Mouse (Mus musculus) heart, embryonic 14.5 days (tissue): ENCODE results near the gene Mmgt2. TPM values are rescaled to one million over a fixed set of nuclear protein-coding genes. Genes with fewer than 3 reads are reported as not detected.

Source experiments
- ATAC-seq: fragments of 200-750 bp; cut with Nextera tagmentation; 2 replicates; pipeline ENCODE4 v1.8.0; 2017; ENCODE audit warnings: low read depth, moderate TSS enrichment; ENCODE audit not compliant: insufficient number of reproducible peaks, insufficient read depth, low FRiP score
- H3K27ac ChIP-seq, 2 experiments: fragments of 200-500 bp in 1 of 2; fragments of 300-500 bp in 1 of 2; sonication (generic) in 1 of 2; replicated peaks in 1 of 2; 2 replicates each; pipeline ENCODE4 v1.5.1; 2012 to 2014; ENCODE audit warnings: low read depth in 2 of 2, low read length in 2 of 2, control low read depth in 1 of 2, mild to moderate bottlenecking in 1 of 2, mixed read lengths in 1 of 2; ENCODE audit not compliant: control insufficient read depth in 1 of 2, insufficient read depth in 1 of 2
- H3K27me3 ChIP-seq: fragments of 300-500 bp; sonication (generic); 2 replicates; pipeline ENCODE4 v1.6.1; 2014; ENCODE audit warnings: mild to moderate bottlenecking, low read length, control low read depth; ENCODE audit not compliant: control insufficient read depth, insufficient read depth
- H3K36me3 ChIP-seq: fragments of 300-500 bp; sonication (generic); 2 replicates; pipeline ENCODE4 v1.6.1; 2014; ENCODE audit warnings: mild to moderate bottlenecking, control low read depth, low read length, mixed read lengths; ENCODE audit not compliant: control insufficient read depth, insufficient read depth
- H3K4me1 ChIP-seq, 2 experiments: fragments of 200-500 bp in 1 of 2; fragments of 300-500 bp in 1 of 2; sonication (generic) in 1 of 2; 2 replicates each; pipeline ENCODE4 v1.6.1; 2012 to 2014; ENCODE audit warnings: low read length in 2 of 2, control low read depth in 1 of 2, mixed read lengths in 1 of 2; ENCODE audit not compliant: control insufficient read depth in 2 of 2, insufficient read depth in 2 of 2
- H3K4me2 ChIP-seq: fragments of 300-500 bp; sonication (generic); 2 replicates; pipeline ENCODE4 v1.6.1; 2014; ENCODE audit warnings: mild to moderate bottlenecking, low read length
- H3K4me3 ChIP-seq, 2 experiments: fragments of 200-500 bp in 1 of 2; fragments of 300-500 bp in 1 of 2; sonication (generic) in 1 of 2; 2 replicates each; pipeline ENCODE4 v1.5.1; 2012 to 2014; ENCODE audit warnings: low read length in 2 of 2, mild to moderate bottlenecking in 2 of 2, control low read depth in 1 of 2, low read depth in 1 of 2, moderate library complexity in 1 of 2; ENCODE audit not compliant: control insufficient read depth in 1 of 2, insufficient read depth in 1 of 2
- H3K9ac ChIP-seq: fragments of 300-500 bp; sonication (generic); 2 replicates; pipeline ENCODE4 v1.6.1; 2014; ENCODE audit warnings: mild to moderate bottlenecking, low read length
- H3K9me3 ChIP-seq: fragments of 300-500 bp; sonication (generic); 2 replicates; pipeline ENCODE4 v1.6.1; 2016; ENCODE audit warnings: low read length, control low read depth; ENCODE audit not compliant: control insufficient read depth
- WGBS: fragments of 180-500 bp; shearing (Covaris S2); extraction: QIAGEN DNeasy Blood & Tissue Kit; methylation state at CpG from one replicate; pipeline ENCODE4 v1.1.7; 2014; 5-methylcytosine and 5-hydroxymethylcytosine counted together
- polyA plus RNA-seq: library from polyadenylated mRNA; unstranded; fragments of >200 nt; fragmentation: Nextera tagmentation; extraction: Ambion mirVana; gene quantifications from 2 replicates; pipeline ENCODE4 v1.2.1, GENCODE M21; 2014

Gene Mmgt2
- polyA plus RNA-seq, 1 experiment from 2014 or later: 56.7 TPM

DNA sequence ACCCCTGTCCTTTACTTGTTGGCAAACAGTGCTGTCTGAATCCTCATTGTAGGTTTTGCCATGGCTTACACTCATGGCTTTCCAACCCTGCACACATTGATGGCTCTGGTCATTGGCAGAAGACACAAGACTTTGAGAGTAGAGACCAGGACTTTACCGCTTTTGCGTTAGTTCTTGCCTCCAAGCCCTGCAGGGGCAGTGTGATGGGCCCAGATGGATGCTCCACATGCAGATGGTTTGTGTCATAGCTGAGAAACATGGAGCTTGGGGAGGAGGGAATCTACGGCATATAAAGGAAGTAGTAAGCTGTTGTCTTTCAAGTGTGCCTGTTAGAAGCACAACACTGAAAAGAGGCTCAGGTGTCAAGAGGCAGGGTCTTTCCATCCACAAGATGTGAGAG, 3.6 kb downstream of the Mmgt2 start:
- Histone ChIP-seq H3K4me3 (no peak overlapping the region), H3K4me1 (peaks cover 6 to 37% of the 10 kb centered on the region in 2 experiments; a peak in 3 of 4 replicates), H3K9ac (no peak overlapping the region), H3K4me2 (no peak overlapping the region), H3K27ac (no peak overlapping the region), H3K27me3 (no peaks in the 10 kb centered on the region), H3K36me3 (peaks cover 35% of the 10 kb centered on the region), H3K9me3 (no peaks in the 10 kb centered on the region)
- WGBS: 88% methylated on average over 3 of the region's 3 CpGs
- ATAC-seq: no peak

DNA sequence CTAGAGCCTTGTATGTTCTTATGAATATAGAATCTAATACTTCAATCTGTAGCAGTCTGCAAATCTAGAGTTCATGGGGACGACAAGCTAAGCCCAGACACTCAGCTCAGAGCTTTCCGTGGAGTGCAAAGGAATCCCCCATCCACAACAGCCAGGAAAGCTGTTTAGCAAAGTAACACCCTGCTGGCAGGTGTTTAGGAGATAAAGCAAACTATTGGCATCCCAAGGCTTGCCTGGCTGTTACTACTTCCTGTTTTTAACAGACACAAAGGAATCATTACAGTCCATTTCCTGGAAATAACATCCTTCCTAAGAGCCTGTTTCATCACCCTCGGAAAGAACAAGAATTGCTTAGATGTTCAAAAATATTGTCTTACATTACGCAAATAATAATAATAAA, 12.4 kb downstream of the Mmgt2 start:
- H3K9ac ChIP-seq: no peak overlapping the region
- H3K4me1 ChIP-seq: peaks cover 0 to 23% of the 10 kb centered on the region in 2 experiments; a peak in 3 of 4 replicates
- H3K27ac ChIP-seq: no peak overlapping the region
- H3K4me2 ChIP-seq: no peak overlapping the region
- H3K4me3 ChIP-seq: no peak overlapping the region
- 42% methylated on average over 4 of the region's 4 CpGs for WGBS
- H3K36me3 ChIP-seq: peaks cover 12% of the 10 kb centered on the region
- no peaks in the 10 kb centered on the region for H3K27me3 ChIP-seq
- no peaks in the 10 kb centered on the region for H3K9me3 ChIP-seq
- ATAC-seq: no peak

DNA sequence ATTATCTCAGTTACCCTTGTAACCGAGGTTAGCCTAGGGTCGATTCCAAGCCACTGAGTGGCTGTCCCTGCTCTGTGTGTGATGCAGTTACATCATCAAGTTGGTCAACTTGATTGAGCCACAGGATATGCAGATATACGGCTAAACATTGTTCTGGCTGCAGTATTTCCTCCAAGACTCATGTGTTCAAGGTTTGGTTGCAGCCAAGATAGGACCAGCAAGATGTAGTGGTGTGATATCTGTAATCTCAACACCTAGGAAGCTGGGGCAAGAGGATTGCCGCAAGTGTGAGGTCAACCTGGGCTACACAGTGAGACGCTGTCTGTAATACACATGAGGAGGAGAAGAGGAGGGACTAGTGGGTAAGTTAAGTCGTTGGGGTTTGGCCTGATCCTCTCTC, 15.8 kb downstream of the Mmgt2 start:
- Histone ChIP-seq H3K27me3 (no peaks in the 10 kb centered on the region), H3K27ac (no peak overlapping the region), H3K9ac (no peak overlapping the region), H3K36me3 (peaks cover 22% of the 10 kb centered on the region), H3K4me1 (peaks cover 0 to 9% of the 10 kb centered on the region in 2 experiments; a peak in 1 of 4 replicates), H3K9me3 (no peaks in the 10 kb centered on the region), H3K4me2 (no peak overlapping the region), H3K4me3 (no peak overlapping the region)
- WGBS: 76% methylated on average over 6 of the region's 6 CpGs
- ATAC-seq: no peak

DNA sequence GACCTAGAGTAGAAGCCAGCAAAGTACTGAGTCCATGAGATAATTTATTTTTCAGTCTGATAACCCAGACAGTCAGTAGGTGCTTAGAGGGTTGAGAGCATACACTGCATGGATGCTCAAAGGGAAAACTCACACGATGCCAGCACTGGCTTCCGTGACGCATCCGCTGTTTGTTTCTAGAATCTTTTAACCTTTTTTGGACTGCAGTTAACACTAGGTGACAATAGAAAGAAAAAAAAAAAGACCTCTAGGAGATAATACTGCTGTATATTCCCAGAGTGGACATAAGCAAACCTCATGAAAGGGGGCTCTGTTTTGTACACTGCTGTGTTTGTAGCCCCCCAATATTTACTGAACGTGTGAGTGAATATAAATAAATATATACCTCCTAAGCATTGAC, 20.5 kb downstream of the Mmgt2 start:
- WGBS: 82% methylated on average over 5 of the region's 5 CpGs
- Histone ChIP-seq H3K9ac (no peak overlapping the region), H3K36me3 (peaks cover 22% of the 10 kb centered on the region), H3K4me3 (no peak overlapping the region), H3K4me1 (peaks cover 9 to 10% of the 10 kb centered on the region in 2 experiments; a peak in 3 of 4 replicates), H3K4me2 (no peak overlapping the region), H3K9me3 (no peaks in the 10 kb centered on the region), H3K27ac (no peak overlapping the region), H3K27me3 (no peaks in the 10 kb centered on the region)
- no peak for ATAC-seq

DNA sequence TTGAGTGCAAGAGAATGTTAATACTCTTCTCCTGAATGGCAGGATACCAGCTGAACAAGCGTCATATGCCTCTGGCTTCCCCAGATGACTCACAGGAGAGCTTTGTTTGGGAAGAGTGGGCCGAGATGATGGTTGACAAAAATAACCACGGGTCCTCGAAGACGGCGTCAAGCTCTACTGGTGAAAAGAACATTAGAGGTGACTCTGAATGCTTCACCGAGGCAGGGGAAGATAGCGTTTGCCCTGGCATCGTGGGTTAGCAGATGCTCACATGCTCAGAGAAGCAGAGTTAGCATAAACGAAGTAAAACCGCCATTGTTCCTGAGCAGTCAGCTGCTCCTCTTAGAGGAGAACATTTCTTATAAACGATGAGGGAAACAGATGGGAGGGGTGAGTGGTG, 21.0 kb downstream of the Mmgt2 start:
- peak overlapping the region; percentile 37; the same call in 1 of the 2 replicates for H3K4me2 ChIP-seq

DNA sequence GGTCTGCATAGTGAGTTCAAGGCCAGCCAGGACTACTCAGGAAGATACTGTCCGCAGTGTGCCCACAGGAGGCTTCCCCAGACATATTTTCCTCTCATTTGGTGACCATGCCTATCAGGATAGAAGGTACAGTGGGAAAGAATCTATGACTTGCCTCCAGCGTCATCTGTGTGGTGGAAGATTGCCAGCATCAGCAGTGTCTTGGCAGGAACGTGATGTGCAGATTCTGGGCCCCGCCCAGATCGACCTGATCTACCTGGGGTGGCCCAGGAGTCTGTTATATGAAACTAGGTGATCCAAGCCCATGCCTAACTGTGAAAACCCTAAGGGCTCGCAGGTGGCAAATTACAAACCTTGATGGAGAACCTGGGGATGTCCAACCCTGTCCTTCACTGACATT, 21.5 kb downstream of the Mmgt2 start:
- Histone ChIP-seq H3K27ac (no peak overlapping the region; a peak in 1 of 4 replicates), H3K4me2 (no peak overlapping the region), H3K4me3 (no peak overlapping the region), H3K9ac (no peak overlapping the region), H3K4me1 (peaks cover 9 to 10% of the 10 kb centered on the region in 2 experiments; a peak in 3 of 4 replicates), H3K36me3 (peaks cover 17% of the 10 kb centered on the region), H3K9me3 (no peaks in the 10 kb centered on the region), H3K27me3 (no peaks in the 10 kb centered on the region)
- no peak for ATAC-seq
- WGBS: 78% methylated on average over 6 of the region's 6 CpGs

More for the DNA sequence above, 21.0 kb downstream of the Mmgt2 start:
- Histone ChIP-seq H3K4me3 (no peak overlapping the region), H3K36me3 (peaks cover 22% of the 10 kb centered on the region), H3K9me3 (no peaks in the 10 kb centered on the region), H3K27me3 (no peaks in the 10 kb centered on the region), H3K4me1 (peaks cover 9 to 10% of the 10 kb centered on the region in 2 experiments; a peak in 3 of 4 replicates), H3K27ac (peak overlapping the region; percentile 23 to 37; a peak in 3 of 4 replicates), H3K9ac (no peak overlapping the region)
- no peak for ATAC-seq
- WGBS: 18% methylated on average over 12 of the region's 12 CpGs

DNA sequence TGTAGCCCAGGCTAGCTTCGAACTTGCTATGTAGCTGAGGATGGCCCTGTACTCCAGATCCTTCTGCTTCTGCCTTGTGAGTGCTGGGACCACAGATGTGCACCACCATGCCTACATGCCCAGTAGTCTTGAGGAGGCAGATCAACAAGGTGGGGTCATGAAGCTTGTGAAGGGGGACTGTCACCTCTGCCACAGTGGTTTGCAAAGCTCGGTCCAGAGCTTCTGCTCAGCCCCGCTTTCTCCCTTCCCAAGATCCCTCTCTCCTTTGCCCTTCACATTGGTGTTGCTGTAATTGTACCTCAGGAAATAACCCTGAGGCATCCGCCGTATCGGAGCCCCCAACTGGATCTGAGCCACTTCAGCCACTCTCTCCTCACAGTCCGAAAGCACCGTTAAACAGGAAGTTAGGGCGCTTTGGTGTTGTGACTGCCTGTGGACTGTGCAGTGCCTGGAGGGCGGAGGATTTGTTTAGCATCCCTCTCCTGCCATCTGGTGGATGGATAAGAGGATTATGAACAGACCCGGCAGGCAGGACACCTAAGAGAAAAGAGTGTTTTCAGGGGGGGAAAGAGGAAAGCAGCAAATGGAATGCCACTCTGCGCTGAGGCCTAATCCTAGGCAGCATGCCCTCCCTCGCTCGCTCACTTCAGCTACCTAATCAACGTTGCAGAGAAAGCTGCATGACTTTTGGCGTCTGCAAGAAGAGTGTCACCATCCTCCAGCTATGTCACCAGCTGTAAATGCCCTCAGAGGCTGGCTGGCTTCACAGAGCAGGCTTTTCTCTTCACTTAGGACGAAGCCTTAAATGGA, 27.2 kb downstream of the Mmgt2 start:
- peak; percentile 84 for ATAC-seq
- peak overlapping the region; percentile 68 for H3K4me2 ChIP-seq
- peak overlapping the region; percentile 70 for H3K9ac ChIP-seq
- H3K27me3 ChIP-seq: no peaks in the 10 kb centered on the region
- no peaks in the 10 kb centered on the region for H3K36me3 ChIP-seq
- 0 out of 4 replicates have a peak, but pooled peaks cover 2% of the 10 kb centered on the region in 2 experiments for H3K4me1 ChIP-seq
- peak overlapping the region; percentile 24 to 39; a peak in 3 of 4 replicates for H3K4me3 ChIP-seq
- H3K9me3 ChIP-seq: no peaks in the 10 kb centered on the region
- WGBS: 16% methylated on average over 17 of the region's 17 CpGs
- 0 out of 4 replicates have a peak overlapping the region, but pooled peaks of 1 of the 2 experiments have one; percentile 12 for H3K27ac ChIP-seq
